Mouse (Mus musculus) lung, postnatal 0 days (tissue): Measurements from ENCODE around the gene Gbf1.

Experiments used
- CTCF ChIP-seq: IDR thresholded peaks from 2 replicates; pipeline ENCODE4 v1.5.1; 2016; ENCODE audit warnings: antibody characterized with exemption, mild to moderate bottlenecking
- EP300 ChIP-seq: IDR thresholded peaks from 2 replicates; pipeline ENCODE4 v1.6.1; 2016; ENCODE audit warnings: antibody characterized with exemption, mild to moderate bottlenecking, control low read depth

DNA sequence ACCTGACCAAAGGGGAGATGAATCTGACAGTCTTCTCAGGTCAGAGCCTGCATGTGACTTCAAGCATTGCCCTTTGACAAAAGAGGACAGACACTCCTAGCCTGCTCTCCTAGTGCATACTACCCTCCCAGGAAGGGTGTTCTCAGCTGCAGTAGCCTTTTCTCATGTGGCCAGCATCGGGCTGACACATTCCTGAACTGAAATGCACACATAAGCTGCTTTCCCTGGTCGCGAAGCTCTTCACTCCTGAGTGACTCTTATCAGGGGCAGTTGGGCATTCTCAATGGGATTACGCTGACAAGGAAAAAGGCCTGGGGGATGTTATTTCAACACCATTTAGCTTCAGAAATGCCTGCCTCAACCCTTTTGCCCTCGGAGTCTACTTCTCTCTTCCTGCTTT lies 84.3 kb downstream of the Gbf1 start:
- TF ChIP-seq EP300 (no peak), CTCF (no peak)
